ENCODE assay signal across 9 mouse cellular contexts in the genomic region with DNA sequence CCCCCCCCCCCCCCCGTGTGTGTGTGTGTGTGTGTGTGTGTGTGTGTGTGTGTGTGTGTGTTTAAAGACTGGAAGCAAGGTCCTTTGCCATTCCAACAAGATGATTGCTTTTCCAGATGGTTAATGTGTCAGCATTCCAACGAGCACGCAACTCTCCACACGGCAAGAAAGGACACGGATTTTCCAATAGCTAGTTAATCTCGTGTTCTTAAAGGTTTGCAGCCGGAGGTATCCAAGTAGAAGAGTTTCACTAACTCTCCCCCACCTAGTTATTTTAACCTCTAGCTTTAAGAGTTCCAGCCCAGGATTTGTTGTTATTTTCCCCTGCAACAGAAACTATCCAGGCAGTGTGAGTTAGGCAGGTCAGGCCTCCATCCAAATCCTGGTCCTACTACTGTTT. TPM values are rescaled to one million over a fixed set of nuclear protein-coding genes. Genes with fewer than 3 reads are reported as not detected.
DNase-seq lines count a peak whose midpoint lies in the region; ATAC-seq lines count a peak whose summit lies in the region.
"Had no signal": no experiment of that assay in that cellular context is flagged by ENCODE, and none has a peak within 500 bp of the region (broad histone marks: within the 10 kb centered on the region; RNA-seq: fewer than 3 reads in every experiment).

No protein-coding gene starts in this region.

- H3K36me3 ChIP-seq in heart, embryonic 13.5 days, result peaks cover 24% of the 10 kb centered on the region
- peaks cover 45% of the 10 kb centered on the region for H3K36me3 ChIP-seq in limb, embryonic 10.5 days
- no peaks in the 10 kb centered on the region for H3K36me3 ChIP-seq in neural tube, embryonic 14.5 days (ENCODE audit: control insufficient read depth, insufficient read depth, low read length)

- ATAC-seq in heart, embryonic 13.5 days (ENCODE audit: extremely low read depth, insufficient number of reproducible peaks, low FRiP score, low TSS enrichment), result no peak
- no peak for ATAC-seq in neural tube, embryonic 14.5 days (ENCODE audit: low read depth)

- peak overlapping the region; percentile 97 for H3K9ac ChIP-seq in heart, embryonic 13.5 days
- no peak overlapping the region for H3K9ac ChIP-seq in neural tube, embryonic 14.5 days (replicated peaks; ENCODE audit: low read depth, low read length)

- WGBS in heart, embryonic 13.5 days, result 30% methylated on average over 6 of the region's 7 CpGs
- WGBS in limb, embryonic 10.5 days, result 62% methylated on average over 7 of the region's 7 CpGs
- WGBS in neural tube, embryonic 14.5 days, result 29% methylated on average over 6 of the region's 7 CpGs

- no peaks in the 10 kb centered on the region for H3K9me3 ChIP-seq in heart, embryonic 13.5 days
- 0 out of 2 replicates have a peak, but pooled peaks cover 3% of the 10 kb centered on the region for H3K9me3 ChIP-seq in limb, embryonic 10.5 days (replicated peaks)
- H3K9me3 ChIP-seq in neural tube, embryonic 14.5 days (ENCODE audit: control insufficient read depth, low read length), result no peaks in the 10 kb centered on the region; the same call in 1 of the 2 replicates
- H3K9me3 ChIP-seq: liver, embryonic 13.5 days had no signal

- H3K4me2 ChIP-seq in heart, embryonic 13.5 days, result peak overlapping the region; percentile 83
- peak overlapping the region; percentile 57 for H3K4me2 ChIP-seq in neural tube, embryonic 14.5 days (ENCODE audit: low read depth, low read length)

- DNase-seq in retina, postnatal 1 day, result peak; percentile 26
- DNase-seq in retina, embryonic 14.5 days (ENCODE audit: low spot score), result no peak
- DNase-seq in limb, embryonic 10.5 days (ENCODE audit: low spot score), result peak; percentile 42
- no peak for DNase-seq in layer of hippocampus, adult 18-20 months (ENCODE audit: low spot score in 2 of 2)
- no peak for DNase-seq in layer of hippocampus, postnatal 25 days (ENCODE audit: extremely low spot score in 1 of 2, low spot score in 1 of 2)
- no peak for DNase-seq in left cerebral cortex, adult 8-10 months (ENCODE audit: low spot score in 2 of 2)
- DNase-seq: liver, embryonic 13.5 days had no signal

- H3K4me3 ChIP-seq in heart, embryonic 13.5 days, result peak overlapping the region; percentile 91
- peak overlapping the region; percentile 85 for H3K4me3 ChIP-seq in limb, embryonic 10.5 days
- H3K4me3 ChIP-seq in neural tube, embryonic 14.5 days (ENCODE audit: low read depth, low read length), result peak overlapping the region; percentile 80; the same call in 1 of the 2 replicates

- H3K27ac ChIP-seq in heart, embryonic 13.5 days (replicated peaks), result 0 out of 2 replicates have a peak overlapping the region, but pooled peaks have one; percentile 12
- H3K27ac ChIP-seq in limb, embryonic 10.5 days, result peak overlapping the region; percentile 99; the same call in 1 of the 2 replicates
- no peak overlapping the region for H3K27ac ChIP-seq in neural tube, embryonic 14.5 days (ENCODE audit: low read depth, low read length)
- H3K27ac ChIP-seq: liver, embryonic 13.5 days had no signal

- peaks cover 33% of the 10 kb centered on the region for H3K4me1 ChIP-seq in heart, embryonic 13.5 days
- H3K4me1 ChIP-seq in limb, embryonic 10.5 days, result peaks cover 25% of the 10 kb centered on the region
- peaks cover 16% of the 10 kb centered on the region; the same call in 1 of the 2 replicates for H3K4me1 ChIP-seq in neural tube, embryonic 14.5 days (ENCODE audit: control insufficient read depth, insufficient read depth, low read length)
- H3K4me1 ChIP-seq: liver, embryonic 13.5 days had no signal

- H3K27me3 ChIP-seq in heart, embryonic 13.5 days (replicated peaks), result no peaks in the 10 kb centered on the region
- no peaks in the 10 kb centered on the region for H3K27me3 ChIP-seq in limb, embryonic 10.5 days (ENCODE audit: low read depth, poor library complexity, severe bottlenecking)
- no peaks in the 10 kb centered on the region for H3K27me3 ChIP-seq in neural tube, embryonic 14.5 days (ENCODE audit: control insufficient read depth, insufficient read depth, low read length)

RNA-seq across cellular contexts. Expression of a gene that starts 1.6 kb away (rescaled TPM):
- 7.2 and 7.9 TPM in 2 replicates for polyA plus RNA-seq in heart, embryonic 13.5 days (2015; fragmentation: Nextera tagmentation; extraction: Ambion mirVana)
- 12.3 and 16.3 TPM in 2 replicates for polyA plus RNA-seq in limb, embryonic 10.5 days (2016; fragmentation: Nextera tagmentation; extraction: Ambion mirVana)
- polyA plus RNA-seq in neural tube, embryonic 14.5 days (2014; fragmentation: Nextera tagmentation; extraction: Ambion mirVana), result 12.5 and 12.7 TPM in 2 replicates
- 10 to 100 TPM; 32.7 to 34.5 TPM for total RNA-seq in layer of hippocampus, adult 18-20 months (2021)
- total RNA-seq in layer of hippocampus, postnatal 25 days (2021), result 10 to 100 TPM; 28.3 to 34.0 TPM
- total RNA-seq in left cerebral cortex, adult 8-10 months (2022), result 10 to 100 TPM; 26.2 to 29.1 (median 28.6) TPM

RNA-seq across cellular contexts. Expression of a gene that starts 25.9 kb away (rescaled TPM):
- polyA plus RNA-seq in heart, embryonic 13.5 days (2015; fragmentation: Nextera tagmentation; extraction: Ambion mirVana), result 6.0 and 12.9 TPM in 2 replicates
- polyA plus RNA-seq in limb, embryonic 10.5 days (2016; fragmentation: Nextera tagmentation; extraction: Ambion mirVana), result 2.0 and 6.4 TPM in 2 replicates
- polyA plus RNA-seq in neural tube, embryonic 14.5 days (2014; fragmentation: Nextera tagmentation; extraction: Ambion mirVana), result 6.2 and 10.2 TPM in 2 replicates
- total RNA-seq in layer of hippocampus, adult 18-20 months (2021), result 1 to 10 TPM; 4.7 to 5.6 TPM
- total RNA-seq in layer of hippocampus, postnatal 25 days (2021), result 1 to 10 TPM; 2.0 to 3.6 TPM
- 10 to 100 TPM; 13.9 to 18.3 (median 15.7) TPM for total RNA-seq in left cerebral cortex, adult 8-10 months (2022)

RNA-seq across cellular contexts. Expression of a gene that starts 47.3 kb away (rescaled TPM):
- polyA plus RNA-seq in heart, embryonic 13.5 days (2015; fragmentation: Nextera tagmentation; extraction: Ambion mirVana), result 6.5 and 6.6 TPM in 2 replicates
- 12.1 and 14.6 TPM in 2 replicates for polyA plus RNA-seq in limb, embryonic 10.5 days (2016; fragmentation: Nextera tagmentation; extraction: Ambion mirVana)
- 16.9 and 17.0 TPM in 2 replicates for polyA plus RNA-seq in neural tube, embryonic 14.5 days (2014; fragmentation: Nextera tagmentation; extraction: Ambion mirVana)
- 10 to 100 TPM; 11.1 to 11.3 TPM for total RNA-seq in layer of hippocampus, adult 18-20 months (2021)
- total RNA-seq in layer of hippocampus, postnatal 25 days (2021), result 10 to 100 TPM; 10.2 to 15.5 TPM
- total RNA-seq in left cerebral cortex, adult 8-10 months (2022), result 10 to 100 TPM; 11.5 to 13.3 (median 12.4) TPM

Comparison
In these comparisons a context has a peak if more than half of its experiments do, and no peak if none do; other contexts are left out.
1. DNase-seq: peak in retina, postnatal 1 day (single experiment) and limb, embryonic 10.5 days (single experiment); none in retina, embryonic 14.5 days (single experiment), layer of hippocampus, adult 18-20 months (0 of 2), layer of hippocampus, postnatal 25 days (0 of 2) and left cerebral cortex, adult 8-10 months (0 of 2).
2. Peak in every context shown above with its lines, with median percentiles within 50 percentile points of each other: H3K4me3 ChIP-seq.